Mouse (Mus musculus) thymus, adult 2 months (tissue): Measurements from ENCODE around the gene Otulinl. TPM values are rescaled to one million over a fixed set of nuclear protein-coding genes. Genes with fewer than 3 reads are reported as not detected.
"Not testable (repeated sequence)": the region's sequence is repeated elsewhere in the genome, so short reads cannot be mapped to it uniquely, and the experiment has no call there.

Source experiments
- DNase-seq: peaks from one replicate; pipeline ENCODE4 v3.0.0; 2021
- H3K27ac ChIP-seq: fragments of 200-500 bp; 2 replicates; pipeline ENCODE4 v1.5.1; 2012; ENCODE audit warnings: low read length, control low read depth; ENCODE audit not compliant: control insufficient read depth, insufficient read depth
- H3K27me3 ChIP-seq: fragments of 200-500 bp; 2 replicates; pipeline ENCODE4 v1.6.1; 2012; ENCODE audit warnings: mild to moderate bottlenecking, low read length, moderate library complexity, mixed read lengths; ENCODE audit not compliant: control insufficient read depth, insufficient read depth
- H3K36me3 ChIP-seq: fragments of 200-500 bp; 2 replicates; pipeline ENCODE4 v1.6.1; 2012; ENCODE audit warnings: mild to moderate bottlenecking, low read length, moderate library complexity; ENCODE audit not compliant: control insufficient read depth, insufficient read depth
- H3K4me1 ChIP-seq: fragments of 200-500 bp; replicated peaks from 2 replicates; pipeline ENCODE4 v1.6.1; 2012; ENCODE audit warnings: low read length; ENCODE audit not compliant: control insufficient read depth, insufficient read depth
- H3K4me3 ChIP-seq: fragments of 200-500 bp; 2 replicates; pipeline ENCODE4 v1.5.1; 2012; ENCODE audit warnings: mild to moderate bottlenecking, low read length, control low read depth, moderate library complexity; ENCODE audit not compliant: control insufficient read depth, insufficient read depth
- CTCF ChIP-seq: fragments of 200-500 bp; IDR thresholded peaks from 2 replicates; pipeline ENCODE4 v1.5.1; 2012; ENCODE audit warnings: mild to moderate bottlenecking, control low read depth, low read length, moderate library complexity, borderline replicate concordance; ENCODE audit not compliant: control insufficient read depth, poor library complexity, insufficient read depth; ENCODE audit errors: extremely low read depth
- POLR2A ChIP-seq: fragments of 200-500 bp; IDR thresholded peaks from 2 replicates; pipeline ENCODE4 v1.6.1; 2012; ENCODE audit warnings: mild to moderate bottlenecking, low read length, control low read depth, moderate library complexity; ENCODE audit not compliant: control insufficient read depth, poor library complexity, insufficient read depth; ENCODE audit errors: extremely low read depth
- WGBS: fragments of 180-500 bp; shearing (Covaris S2); methylation state at CpG from one replicate; pipeline ENCODE4 v1.1.7; 2018; 5-methylcytosine and 5-hydroxymethylcytosine counted together
- polyA plus RNA-seq: library from polyadenylated mRNA; depleted of rRNA; stranded (reverse); fragments of >200 nt; gene quantifications from 2 replicates; pipeline ENCODE4 v1.2.3, GENCODE M21; 2012; rRNA removed

The Otulinl gene
- polyA plus RNA-seq, result 29.6 and 32.1 TPM in 2 replicates

- DNase-seq, result peak; percentile 99
- WGBS, result 2% methylated on average over 59 of the region's 59 CpGs
- Histone ChIP-seq H3K36me3 (no peaks in the 10 kb centered on the region), H3K27ac (peak within 1 kb of the TSS; percentile 36), H3K27me3 (no peaks in the 10 kb centered on the region), H3K4me1 (peaks cover 22% of the 10 kb centered on the region), H3K4me3 (peak within 1 kb of the TSS; percentile 74)
- TF ChIP-seq POLR2A (peak; percentile 95), CTCF (no peak)
These were observed at the start of gene Otulinl for GRCm38 (mm10) chr15:27681419-27682187. Gene Otulinl, minus strand, starts transcription at chr15:27681579.

- WGBS, result 46% methylated on average over 6 of the region's 6 CpGs
- no peak for TF ChIP-seq POLR2A
- TF ChIP-seq CTCF, result no peak
- H3K27me3 ChIP-seq, result no peaks in the 10 kb centered on the region
- peaks cover 31% of the 10 kb centered on the region for H3K4me1 ChIP-seq
- no peak for DNase-seq
- no peaks in the 10 kb centered on the region for H3K36me3 ChIP-seq
- peak overlapping the region; percentile 90 for H3K27ac ChIP-seq
- H3K4me3 ChIP-seq, result no peak overlapping the region
These were observed 44.8 kb upstream of the Otulinl start for GRCm38 (mm10) chr15:27726228-27726627.

DNA sequence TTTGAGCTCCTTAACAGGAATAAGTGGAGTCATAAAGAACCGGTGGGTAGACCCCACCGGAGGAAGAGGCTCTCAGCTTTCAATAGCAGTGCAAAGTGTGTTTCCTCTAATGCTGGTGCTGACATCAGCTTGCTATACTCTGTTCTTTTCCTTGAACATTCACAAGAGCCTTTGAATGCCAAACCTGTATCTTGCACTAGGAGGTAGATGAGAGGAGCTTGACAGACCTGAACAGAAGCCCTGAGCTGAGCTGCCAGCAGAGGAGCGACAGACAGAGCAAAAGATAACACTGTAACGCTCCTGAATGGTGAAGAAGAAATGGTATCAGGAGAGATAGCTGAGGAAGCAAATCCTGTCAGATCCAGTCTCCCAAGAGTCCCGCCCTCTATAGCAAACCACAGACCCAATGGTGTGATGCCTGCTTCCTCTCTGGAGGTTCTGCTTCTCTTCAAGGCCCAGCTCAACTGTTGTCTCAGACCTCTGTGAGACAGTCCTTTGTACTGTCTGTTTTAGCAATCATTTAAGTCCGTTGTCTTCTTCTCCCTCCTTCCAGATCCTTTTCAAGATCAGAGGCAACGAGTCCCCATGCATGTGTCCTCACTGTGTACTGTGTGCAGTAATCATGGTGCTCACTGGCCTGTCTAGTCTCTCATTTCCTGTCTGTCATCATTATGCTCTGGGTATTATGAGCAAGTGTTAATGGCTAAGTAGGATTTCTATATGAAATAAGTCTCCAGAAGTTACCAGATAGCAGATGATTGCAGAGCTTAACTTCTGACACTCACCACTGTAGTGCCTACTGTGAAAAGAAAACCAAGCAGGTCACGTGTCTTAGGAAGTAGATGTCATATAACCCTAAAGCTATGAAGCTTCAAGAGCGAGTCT lies 43.7 kb upstream of the Otulinl start:
- Histone ChIP-seq H3K4me1 (peaks cover 31% of the 10 kb centered on the region), H3K27ac (peak overlapping the region; percentile 99), H3K4me3 (no peak overlapping the region), H3K36me3 (no peaks in the 10 kb centered on the region), H3K27me3 (no peaks in the 10 kb centered on the region)
- no peak for DNase-seq
- TF ChIP-seq POLR2A (no peak), CTCF (no peak)
- WGBS, result 48% methylated on average over 9 of the region's 9 CpGs

- WGBS, result 12% methylated on average over 6 of the region's 6 CpGs
- TF ChIP-seq POLR2A (0 out of 2 replicates have a peak, but pooled peaks have one; percentile 30), CTCF (no peak)
- peak; percentile 58 for DNase-seq
- no peak overlapping the region for H3K4me3 ChIP-seq
- H3K27me3 ChIP-seq, result no peaks in the 10 kb centered on the region
- peaks cover 31% of the 10 kb centered on the region for H3K4me1 ChIP-seq
- H3K27ac ChIP-seq, result peak overlapping the region; percentile 99
- no peaks in the 10 kb centered on the region for H3K36me3 ChIP-seq
These were observed 42.9 kb upstream of the Otulinl start for GRCm38 (mm10) chr15:27724298-27724697.

DNA sequence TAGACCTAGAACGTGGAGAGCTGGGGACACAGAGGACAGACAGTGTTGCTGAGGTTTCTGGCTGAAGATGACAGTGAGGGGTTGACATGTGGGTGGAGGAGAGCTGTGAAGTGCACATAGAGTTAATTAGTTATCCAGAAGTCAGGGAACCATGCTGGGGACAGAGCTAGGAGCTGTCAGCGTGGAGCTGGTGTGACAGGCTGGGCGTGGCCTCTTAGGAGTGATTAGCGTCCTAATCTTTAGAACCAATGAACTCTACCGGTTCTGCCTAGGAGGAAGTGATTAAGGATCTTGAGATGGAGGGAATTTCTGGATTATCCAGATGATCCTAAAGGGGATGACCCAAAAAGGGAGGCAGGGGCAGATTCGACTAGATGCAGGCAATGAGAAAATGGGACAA lies 42.4 kb upstream of the Otulinl start:
- Histone ChIP-seq H3K4me1 (peaks cover 34% of the 10 kb centered on the region), H3K27me3 (no peaks in the 10 kb centered on the region), H3K36me3 (no peaks in the 10 kb centered on the region), H3K4me3 (no peak overlapping the region), H3K27ac (peak overlapping the region; percentile 99)
- TF ChIP-seq CTCF (no peak), POLR2A (no peak)
- WGBS, result 82% methylated on average over 6 of the region's 6 CpGs
- no peak for DNase-seq

DNA sequence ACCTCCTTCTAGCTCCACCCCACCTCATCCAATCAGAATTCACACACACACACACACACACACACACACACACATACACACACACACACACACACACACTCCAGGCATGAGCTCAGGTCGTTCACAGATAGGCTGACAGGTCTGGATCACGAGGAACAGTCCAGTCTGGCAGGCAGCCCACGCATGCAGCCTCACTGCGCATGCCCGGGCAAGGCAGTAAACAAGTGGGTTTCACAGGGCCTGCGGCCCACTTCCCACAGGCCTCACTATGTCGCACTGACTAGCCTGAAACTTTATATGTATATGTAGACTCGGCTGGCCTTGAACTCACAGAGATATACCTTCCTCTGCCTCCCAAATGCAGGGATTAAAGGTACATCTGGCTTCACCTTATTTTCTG lies 38.9 kb upstream of the Otulinl start:
- WGBS, result 90% methylated on average over 8 of the region's 8 CpGs
- DNase-seq, H3K36me3 ChIP-seq, H3K27me3 ChIP-seq, H3K27ac ChIP-seq, H3K4me3 ChIP-seq: not testable (repeated sequence)
- peaks cover 24% of the 10 kb centered on the region for H3K4me1 ChIP-seq

GRCm38 (mm10) chr15:27718668-27719067 lies 37.3 kb upstream of the Otulinl start:
- TF ChIP-seq POLR2A (no peak), CTCF (no peak)
- Histone ChIP-seq H3K4me1 (peaks cover 9% of the 10 kb centered on the region), H3K27me3 (no peaks in the 10 kb centered on the region), H3K36me3 (no peaks in the 10 kb centered on the region), H3K4me3 (no peak overlapping the region), H3K27ac (no peak overlapping the region)
- no peak for DNase-seq
- 78% methylated on average over 7 of the region's 7 CpGs for WGBS
